Mouse (Mus musculus) megakaryocyte, embryonic 14.5 days (primary cell): ENCODE measurements around the gene Pilrb1. TPM values are rescaled to one million over a fixed set of nuclear protein-coding genes. Genes with fewer than 3 reads are reported as not detected.
"Not testable (repeated sequence)": the region's sequence is repeated elsewhere in the genome, so short reads cannot be mapped to it uniquely, and the experiment has no call there.

Experiments
- H3K27me3 ChIP-seq: replicated peaks from 2 replicates; pipeline ENCODE3; 2012; ENCODE audit warnings: inconsistent platforms
- H3K36me3 ChIP-seq: replicated peaks from 2 replicates; pipeline ENCODE3; 2012; ENCODE audit warnings: low read length, inconsistent platforms, mixed read lengths
- H3K4me1 ChIP-seq: 2 replicates; pipeline ENCODE4 v1.6.1; 2012; ENCODE audit warnings: inconsistent platforms
- H3K4me3 ChIP-seq: replicated peaks from 2 replicates; pipeline ENCODE3; 2012; ENCODE audit warnings: moderate library complexity, mild to moderate bottlenecking, inconsistent platforms
- H3K9me3 ChIP-seq: 2 replicates; pipeline ENCODE4 v1.6.1; 2012; ENCODE audit warnings: inconsistent platforms
- FLI1 ChIP-seq: IDR thresholded peaks from 2 replicates; pipeline ENCODE4 v1.6.1; 2012; ENCODE audit warnings: low read length, inconsistent platforms, mixed read lengths
- GATA1 ChIP-seq: IDR thresholded peaks from 3 replicates; pipeline ENCODE4 v1.6.1; 2012; ENCODE audit warnings: mixed read lengths, low read length, inconsistent platforms, borderline replicate concordance
- polyA plus RNA-seq: library from polyadenylated mRNA; stranded (reverse); fragments of >175 nt; gene quantifications from 2 replicates; pipeline ENCODE4 v1.2.3, GENCODE M21; 2012; ENCODE audit warnings: low replicate concordance; ENCODE audit not compliant: insufficient read depth

The Pilrb1 gene
- polyA plus RNA-seq: not detected in 2 replicates

DNA sequence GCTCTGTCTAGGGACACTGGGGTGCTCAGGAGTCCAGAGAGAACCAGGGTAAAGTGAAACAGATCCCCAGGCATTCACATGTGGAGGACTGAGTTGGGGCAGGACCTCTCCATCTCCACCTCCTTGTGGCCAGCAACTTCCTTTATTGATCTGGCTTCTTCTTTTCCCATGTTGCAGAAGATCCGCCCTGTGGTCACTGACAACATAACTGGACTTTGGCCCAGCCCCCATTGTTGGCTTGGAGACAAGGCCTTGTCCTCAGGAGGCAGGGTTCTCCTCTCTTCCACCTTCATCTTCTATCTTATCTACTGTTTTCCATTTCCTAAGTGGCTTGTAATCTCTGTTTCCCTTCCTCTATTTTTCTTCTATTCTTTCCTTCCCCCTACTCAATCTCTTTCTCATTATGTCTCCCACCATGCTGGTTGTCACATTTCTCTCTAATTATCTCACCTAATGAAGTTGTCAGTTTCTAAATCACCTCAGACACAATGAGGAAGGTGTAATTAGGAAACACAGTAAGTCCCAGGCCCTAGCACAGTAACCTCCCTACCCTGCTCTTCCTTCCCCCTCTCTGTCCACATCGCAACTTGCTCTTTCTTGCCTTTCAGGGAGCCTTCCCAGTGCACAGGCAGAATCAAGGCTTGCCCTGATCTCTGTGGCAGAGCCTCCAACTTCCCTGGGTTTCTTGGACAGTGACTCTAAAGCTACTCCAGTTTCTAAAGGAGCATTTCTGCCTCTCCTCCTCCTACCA is at the start of gene Pilrb1:
Gene Pilrb1, minus strand, starts transcription at position 147 of the 751 bp plus-strand sequence.
- not testable (repeated sequence) for H3K9me3 ChIP-seq, H3K4me3 ChIP-seq, H3K4me1 ChIP-seq, H3K36me3 ChIP-seq, H3K27me3 ChIP-seq

DNA sequence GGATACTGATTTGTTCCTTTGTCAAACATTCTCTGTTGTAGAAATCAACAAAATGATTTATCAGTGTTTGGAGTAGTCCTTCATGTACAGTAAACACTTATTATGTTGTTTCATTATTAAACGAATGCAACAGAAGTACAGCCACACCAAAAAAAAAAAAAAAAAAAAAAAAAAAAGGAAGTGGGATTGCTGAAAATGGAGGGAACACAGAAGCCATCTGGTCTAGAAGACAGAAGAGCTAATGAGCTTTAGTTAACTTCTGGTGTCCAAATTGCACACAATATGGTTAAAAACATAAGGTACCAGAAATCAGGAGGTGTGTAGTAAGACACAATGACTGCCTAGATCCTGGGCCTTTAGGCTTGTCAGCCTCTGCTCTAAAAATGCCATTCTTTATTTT is 39.9 kb upstream of the Pilrb1 start:
- Histone ChIP-seq H3K27me3 (peaks cover 2% of the 10 kb centered on the region), H3K36me3 (no peaks in the 10 kb centered on the region), H3K9me3 (no peaks in the 10 kb centered on the region), H3K4me1 (no peaks in the 10 kb centered on the region), H3K4me3 (no peak overlapping the region)
- TF ChIP-seq GATA1 (no peak), FLI1 (no peak)

DNA sequence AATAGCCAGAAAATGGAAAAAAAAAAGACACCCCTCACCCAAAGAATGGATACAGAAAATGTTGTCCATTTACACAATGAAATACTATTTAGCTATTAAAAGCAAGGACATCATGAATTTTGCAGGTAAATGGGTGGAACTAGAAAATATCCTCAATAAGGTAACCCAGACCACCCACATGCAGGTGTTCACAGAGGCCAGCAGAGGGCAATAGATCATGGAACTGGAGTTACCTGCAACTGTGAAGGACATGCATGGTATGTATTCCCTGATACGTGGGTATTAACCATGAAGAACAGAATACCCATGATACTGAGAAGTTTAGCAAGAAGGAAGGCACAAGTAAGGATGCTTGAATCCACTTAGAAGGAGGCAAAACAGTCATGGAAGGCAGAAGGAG is 35.0 kb upstream of the Pilrb1 start:
- Histone ChIP-seq H3K36me3 (no peaks in the 10 kb centered on the region), H3K4me1 (no peaks in the 10 kb centered on the region), H3K4me3 (no peak overlapping the region), H3K27me3 (peaks cover 19% of the 10 kb centered on the region), H3K9me3 (no peaks in the 10 kb centered on the region)
- TF ChIP-seq FLI1: no peak
- TF ChIP-seq GATA1: no peak

DNA sequence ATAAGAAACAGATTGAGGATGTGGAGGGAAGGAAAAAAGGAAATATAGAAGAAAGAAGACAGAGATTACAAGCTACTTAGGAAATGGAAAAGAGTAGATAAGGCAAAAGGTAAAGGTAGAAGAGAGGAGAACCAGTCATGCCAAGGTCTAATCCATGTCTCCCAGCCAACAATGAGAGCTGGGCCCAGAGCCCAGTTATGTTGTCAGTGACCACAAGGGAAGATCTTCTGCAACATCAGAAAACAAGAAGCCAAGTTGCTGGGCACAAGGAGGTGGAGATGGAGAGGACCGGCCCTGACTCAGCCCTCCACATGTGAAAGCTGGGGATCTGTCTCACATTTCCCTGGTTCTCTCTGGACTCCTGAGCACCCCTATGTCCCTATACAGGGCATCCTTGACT is 29.8 kb upstream of the Pilrb1 start:
- peaks cover 12% of the 10 kb centered on the region for H3K4me1 ChIP-seq
- H3K9me3 ChIP-seq: no peaks in the 10 kb centered on the region
- H3K27me3 ChIP-seq: peaks cover 31% of the 10 kb centered on the region
- TF ChIP-seq FLI1 (no peak), GATA1 (no peak)
- no peak overlapping the region for H3K4me3 ChIP-seq
- H3K36me3 ChIP-seq: no peaks in the 10 kb centered on the region

DNA sequence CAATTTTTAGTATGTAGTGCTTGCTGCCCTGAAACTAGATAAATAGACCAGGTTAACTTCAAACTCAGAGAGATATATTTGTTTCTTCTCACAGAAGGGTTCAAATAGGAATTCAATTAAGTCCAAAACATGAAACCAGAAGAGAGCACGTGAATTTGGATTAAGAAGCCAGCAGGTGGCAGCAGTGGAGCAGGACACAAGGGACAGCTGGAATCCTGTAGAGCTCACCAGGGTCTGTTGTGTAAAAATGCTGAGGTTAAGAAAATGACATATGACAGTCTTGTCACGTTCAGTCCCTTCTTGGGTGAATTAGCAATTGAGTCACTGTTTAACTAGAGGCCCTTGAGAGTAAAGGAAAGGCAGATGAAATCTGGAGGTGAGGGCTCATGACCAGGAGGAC is 28.0 kb upstream of the Pilrb1 start:
- Histone ChIP-seq H3K4me3 (no peak overlapping the region), H3K36me3 (no peaks in the 10 kb centered on the region), H3K27me3 (peaks cover 27% of the 10 kb centered on the region), H3K4me1 (peaks cover 12% of the 10 kb centered on the region), H3K9me3 (no peaks in the 10 kb centered on the region)
- TF ChIP-seq FLI1: no peak
- TF ChIP-seq GATA1: no peak

DNA sequence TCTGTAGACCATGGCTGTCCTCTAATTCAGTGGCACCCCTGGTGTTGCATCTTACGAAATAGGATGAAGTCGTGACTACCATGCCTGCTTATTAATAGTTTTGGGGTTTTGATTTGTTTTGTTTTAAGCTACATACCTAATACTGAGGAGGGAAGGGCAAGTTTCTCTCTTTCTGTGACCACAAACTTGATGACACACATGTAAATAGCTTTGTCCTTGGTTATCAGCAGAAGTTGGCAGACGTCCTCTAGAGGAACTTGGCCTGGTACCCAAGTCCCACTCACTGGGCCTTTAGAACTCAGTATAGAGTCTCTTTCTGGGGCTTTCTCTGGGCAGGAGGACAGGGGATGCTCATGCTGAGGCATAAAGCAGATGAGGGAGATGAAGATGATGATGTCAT is 25.4 kb upstream of the Pilrb1 start:
- Histone ChIP-seq H3K9me3 (no peaks in the 10 kb centered on the region), H3K36me3 (no peaks in the 10 kb centered on the region), H3K4me3 (no peak overlapping the region), H3K27me3 (peaks cover 18% of the 10 kb centered on the region), H3K4me1 (peaks cover 12% of the 10 kb centered on the region)
- TF ChIP-seq FLI1 (no peak), GATA1 (no peak)

DNA sequence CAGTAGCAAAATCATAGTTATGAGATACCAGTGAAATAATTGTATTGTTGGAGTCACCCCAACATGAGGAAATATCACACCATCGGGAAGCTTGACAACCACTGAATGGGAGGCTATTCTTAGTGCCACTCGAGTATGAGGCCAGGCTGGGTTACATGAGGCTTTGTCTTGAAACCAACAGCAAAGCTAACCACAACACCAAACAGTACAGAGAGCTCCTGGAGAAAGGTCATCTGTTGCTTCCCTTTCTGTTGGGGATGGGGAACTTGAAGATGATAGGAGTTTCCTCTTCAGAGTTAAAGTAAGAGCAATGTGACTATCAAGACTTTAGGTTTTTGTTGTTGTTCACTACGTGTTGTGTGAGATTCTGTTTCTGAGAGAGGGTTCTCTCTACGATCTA is 25.0 kb upstream of the Pilrb1 start:
- peaks cover 14% of the 10 kb centered on the region for H3K27me3 ChIP-seq
- H3K9me3 ChIP-seq: no peaks in the 10 kb centered on the region
- no peak for TF ChIP-seq GATA1
- no peak for TF ChIP-seq FLI1
- peaks cover 12% of the 10 kb centered on the region for H3K4me1 ChIP-seq
- H3K36me3 ChIP-seq: no peaks in the 10 kb centered on the region
- no peak overlapping the region for H3K4me3 ChIP-seq

DNA sequence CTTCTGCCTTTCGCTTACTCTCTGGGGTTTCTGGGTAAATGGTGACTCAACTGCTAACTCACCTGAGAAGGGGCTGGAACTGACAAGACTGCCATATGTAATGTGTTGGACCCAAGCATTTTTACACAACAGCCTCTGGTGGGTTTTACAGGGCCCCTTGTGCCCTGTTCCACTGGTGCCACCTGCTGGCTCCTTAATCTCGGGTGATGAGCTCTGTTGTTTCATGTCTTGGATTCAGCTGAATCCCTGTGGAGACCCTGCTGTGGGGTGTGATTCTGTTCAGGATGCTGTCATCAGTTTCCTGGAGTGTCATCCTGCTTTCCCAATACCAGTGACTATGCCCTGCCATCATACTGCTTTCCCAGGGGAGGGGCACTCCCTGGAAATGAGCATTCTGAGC is 20.0 kb upstream of the Pilrb1 start:
- Histone ChIP-seq H3K4me1 (peaks cover 2% of the 10 kb centered on the region), H3K9me3 (no peaks in the 10 kb centered on the region), H3K27me3 (peaks cover 8% of the 10 kb centered on the region), H3K36me3 (no peaks in the 10 kb centered on the region), H3K4me3 (no peak overlapping the region)
- TF ChIP-seq GATA1: no peak
- TF ChIP-seq FLI1: no peak

DNA sequence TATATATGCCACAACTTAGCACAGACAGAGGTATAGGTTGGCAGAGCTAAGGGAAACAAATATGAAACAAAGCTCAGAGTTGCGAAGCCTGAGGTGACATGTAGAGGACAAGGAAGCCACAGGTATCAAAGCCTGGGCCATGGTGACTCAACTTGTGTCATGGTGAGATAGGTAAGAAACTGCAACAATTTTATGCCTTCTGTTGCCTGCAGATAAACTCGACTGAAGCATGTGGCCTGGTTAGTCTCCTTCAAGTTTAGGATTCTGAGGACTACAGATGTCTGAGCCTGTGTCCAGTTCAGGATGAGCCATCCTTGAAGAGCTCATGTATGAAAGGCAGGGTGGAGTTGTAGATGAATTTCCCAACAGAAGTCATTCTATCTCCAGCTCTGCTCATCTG is 17.1 kb upstream of the Pilrb1 start:
- Histone ChIP-seq H3K4me3 (no peak overlapping the region), H3K36me3 (no peaks in the 10 kb centered on the region), H3K9me3 (no peaks in the 10 kb centered on the region), H3K27me3 (peaks cover 8% of the 10 kb centered on the region), H3K4me1 (peaks cover 18% of the 10 kb centered on the region)
- TF ChIP-seq FLI1 (no peak), GATA1 (no peak)

DNA sequence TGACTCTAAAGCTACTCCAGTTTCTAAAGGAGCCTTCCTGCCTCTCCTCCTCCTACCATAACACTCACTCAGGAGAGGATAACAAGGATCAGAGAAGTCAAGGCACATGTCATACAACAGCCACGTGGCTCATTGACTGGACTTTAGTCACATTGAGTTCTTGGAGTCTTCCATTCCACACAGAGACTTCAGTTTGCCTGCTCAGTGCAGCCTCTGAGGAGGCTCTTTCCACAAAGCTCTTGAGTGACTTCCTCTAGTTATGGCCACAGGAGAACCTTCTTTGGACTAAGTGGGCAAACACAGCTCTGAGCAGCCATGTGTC is 14.4 kb upstream of the Pilrb1 start:
- not testable (repeated sequence) for H3K27me3 ChIP-seq, H3K9me3 ChIP-seq, H3K4me3 ChIP-seq, H3K36me3 ChIP-seq
- H3K4me1 ChIP-seq: peaks cover 18% of the 10 kb centered on the region

DNA sequence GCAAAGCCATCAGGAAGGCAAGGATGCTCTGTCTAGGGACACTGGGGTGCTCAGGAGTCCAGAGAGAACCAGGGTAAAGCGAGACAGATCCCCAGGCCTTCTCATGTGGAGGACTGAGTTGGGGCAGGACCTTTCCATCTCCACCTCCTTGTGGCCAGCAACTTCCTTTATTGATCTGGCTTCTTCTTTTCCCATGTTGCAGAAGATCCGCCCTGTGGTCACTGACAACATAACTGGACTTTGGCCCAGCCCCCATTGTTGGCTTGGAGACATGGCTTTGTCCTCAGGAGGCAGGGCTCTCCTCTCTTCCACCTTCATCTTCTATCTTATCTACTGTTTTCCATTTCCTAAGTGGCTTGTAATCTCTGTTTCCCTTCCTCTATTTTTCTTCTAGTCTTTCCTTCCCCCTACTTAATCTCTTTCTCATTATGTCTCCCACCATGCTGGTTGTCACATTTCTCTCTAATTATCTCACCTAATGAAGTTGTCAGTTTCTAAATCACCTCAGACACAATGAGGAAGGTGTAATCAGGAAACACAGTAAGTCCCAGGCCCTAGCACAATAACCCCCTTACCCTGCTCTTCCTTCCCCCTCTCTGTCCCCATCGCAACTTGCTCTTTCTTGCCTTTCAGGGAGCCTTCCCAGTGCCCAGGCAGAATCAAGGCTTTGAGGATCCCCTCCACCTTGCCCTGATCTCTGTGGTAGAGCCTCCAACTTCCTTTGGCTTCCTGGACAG is 13.9 kb upstream of the Pilrb1 start, which contains the start of gene Pilrb2:
Gene Pilrb2, minus strand, starts transcription at position 172 of the 737 bp plus-strand sequence.
- not testable (repeated sequence) for H3K4me3 ChIP-seq, H3K27me3 ChIP-seq, H3K9me3 ChIP-seq, H3K36me3 ChIP-seq
- peaks cover 18% of the 10 kb centered on the region for H3K4me1 ChIP-seq

DNA sequence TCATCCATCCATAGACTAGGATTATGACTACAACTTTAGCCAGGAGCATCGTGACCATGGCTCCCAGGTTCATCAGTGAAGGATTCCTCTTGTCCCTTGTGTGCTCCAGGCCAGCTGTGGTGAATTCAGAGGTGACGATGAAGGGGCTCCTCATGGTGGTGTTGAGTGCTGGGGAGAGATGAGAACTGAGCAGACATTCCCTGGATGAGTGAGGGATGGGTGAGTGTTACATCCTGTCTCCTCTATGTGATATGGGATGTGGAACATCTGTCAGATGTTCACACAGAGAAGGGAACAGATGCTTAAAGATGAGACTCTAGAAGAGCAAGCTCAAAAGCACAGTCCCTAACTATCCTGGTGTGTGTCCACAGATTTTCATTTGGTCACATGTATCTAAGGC is 10.7 kb upstream of the Pilrb1 start:
- H3K36me3 ChIP-seq: not testable (repeated sequence)

DNA sequence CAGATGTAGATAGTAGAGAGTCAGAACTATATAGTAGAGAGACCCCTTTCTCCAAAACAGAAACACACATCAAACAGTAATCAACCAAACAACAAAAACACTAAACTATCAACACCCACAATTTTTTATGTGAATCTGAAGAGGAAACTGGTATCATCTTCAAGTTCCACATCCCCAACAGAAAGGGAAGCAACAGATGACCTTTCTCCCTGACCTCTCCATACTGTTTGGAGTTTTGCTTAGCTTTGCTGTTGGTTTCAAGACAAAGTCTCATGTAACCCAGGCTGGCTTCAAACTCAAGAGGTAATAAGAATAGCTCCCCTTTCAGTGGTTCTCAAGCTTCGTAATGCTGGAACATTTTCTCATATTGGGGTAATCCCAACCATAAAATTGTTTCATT is 6.1 kb upstream of the Pilrb1 start:
- H3K4me1 ChIP-seq, H3K4me3 ChIP-seq, H3K9me3 ChIP-seq: not testable (repeated sequence)

More for the DNA sequence above, 10.7 kb upstream of the Pilrb1 start:
- H3K9me3 ChIP-seq, H3K27me3 ChIP-seq, H3K4me3 ChIP-seq: not testable (repeated sequence)
- peaks cover 18% of the 10 kb centered on the region for H3K4me1 ChIP-seq

DNA sequence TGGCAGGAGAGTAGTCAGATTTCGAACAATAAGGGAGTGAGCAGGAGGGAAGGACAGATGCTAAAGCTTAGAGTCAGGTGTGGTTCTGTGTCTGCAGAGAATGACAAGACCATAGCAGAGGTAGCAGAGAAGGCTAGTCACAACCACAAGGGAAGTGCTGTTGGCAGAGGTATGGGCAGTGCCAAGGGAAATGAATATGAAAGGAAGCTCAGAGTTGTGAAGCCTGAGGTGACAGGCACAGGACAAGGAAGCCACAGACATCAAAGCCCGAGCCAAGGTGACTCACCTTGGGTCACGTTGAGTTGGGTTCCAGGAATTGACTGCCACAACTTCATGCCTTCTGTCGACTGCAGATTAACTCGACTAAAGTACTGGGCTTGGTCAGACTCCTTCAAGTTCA is 1.0 kb downstream of the Pilrb1 start:
- not testable (repeated sequence) for H3K9me3 ChIP-seq, H3K4me3 ChIP-seq, H3K27me3 ChIP-seq, H3K36me3 ChIP-seq, H3K4me1 ChIP-seq

More for the DNA sequence above, 6.1 kb upstream of the Pilrb1 start:
- not testable (repeated sequence) for H3K36me3 ChIP-seq, H3K27me3 ChIP-seq
